Mouse (Mus musculus) naive thymus-derived CD4-positive, alpha-beta T cell, adult 2 months (primary cell): ENCODE data around the gene Fcor.

ENCODE experiments used
- DNase-seq: peaks from one replicate; pipeline ENCODE4 v3.0.0-alpha.2; 2011; ENCODE audit warnings: low read depth

Fcor gene

DNA sequence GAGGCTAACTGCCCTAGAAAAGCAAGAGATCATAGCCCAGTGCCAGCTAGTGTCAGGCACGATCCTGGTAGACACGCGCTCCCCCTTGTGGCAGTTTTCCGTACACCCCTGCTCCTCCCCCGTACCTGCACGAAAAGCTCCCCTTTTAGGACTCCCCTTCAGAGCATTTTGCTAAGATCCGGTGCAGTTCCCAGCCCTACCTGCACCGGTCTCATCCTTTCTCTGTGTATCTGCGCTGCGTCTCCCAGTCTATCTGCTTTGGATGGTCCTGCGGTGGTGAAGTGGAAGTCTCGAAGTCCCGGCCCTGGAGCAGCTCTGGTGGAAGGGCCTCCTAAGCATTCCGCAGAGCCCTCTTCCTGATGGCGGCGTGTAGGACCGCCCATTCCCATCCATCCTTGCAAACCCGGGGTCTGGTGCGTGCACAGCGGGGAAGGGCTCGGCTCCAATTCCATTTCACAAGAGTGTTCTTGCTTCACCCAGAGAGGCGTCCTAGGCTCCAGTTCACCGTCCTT, at the start of gene Fcor:
TSS of gene Fcor (minus strand) at position 383 of the 512 bp plus-strand sequence.
- peak; percentile 92 for DNase-seq

DNA sequence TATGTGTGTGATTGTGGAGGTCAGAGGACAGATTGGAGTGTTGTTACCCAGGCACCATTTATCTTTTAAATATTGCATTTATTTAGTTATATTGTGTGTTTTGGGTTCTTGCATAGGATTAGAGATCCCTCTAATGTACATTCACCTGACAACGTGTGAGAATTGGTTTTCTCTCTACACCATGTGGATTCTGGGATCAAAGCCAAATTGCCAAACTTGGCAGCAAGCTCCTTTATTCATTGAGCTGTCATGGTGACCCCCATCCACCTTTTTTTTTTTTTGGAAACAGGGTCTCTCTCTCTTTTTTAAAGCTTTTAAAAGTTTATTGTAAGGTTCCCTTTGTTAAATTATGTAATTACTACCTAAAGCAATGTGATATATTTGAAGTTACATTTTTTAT, 48.9 kb upstream of the Fcor start:
- DNase-seq = no peak

- no peak for DNase-seq
Measured at GRCm38 (mm10) chr8:3720551-3720950, 48.4 kb upstream of the Fcor start, which contains the start of gene Clec4g. TSS of gene Clec4g (minus strand) at chr8:3720651.

- DNase-seq = peak; percentile 72
Measured at GRCm38 (mm10) chr8:3718559-3718958, 46.4 kb upstream of the Fcor start.

DNA sequence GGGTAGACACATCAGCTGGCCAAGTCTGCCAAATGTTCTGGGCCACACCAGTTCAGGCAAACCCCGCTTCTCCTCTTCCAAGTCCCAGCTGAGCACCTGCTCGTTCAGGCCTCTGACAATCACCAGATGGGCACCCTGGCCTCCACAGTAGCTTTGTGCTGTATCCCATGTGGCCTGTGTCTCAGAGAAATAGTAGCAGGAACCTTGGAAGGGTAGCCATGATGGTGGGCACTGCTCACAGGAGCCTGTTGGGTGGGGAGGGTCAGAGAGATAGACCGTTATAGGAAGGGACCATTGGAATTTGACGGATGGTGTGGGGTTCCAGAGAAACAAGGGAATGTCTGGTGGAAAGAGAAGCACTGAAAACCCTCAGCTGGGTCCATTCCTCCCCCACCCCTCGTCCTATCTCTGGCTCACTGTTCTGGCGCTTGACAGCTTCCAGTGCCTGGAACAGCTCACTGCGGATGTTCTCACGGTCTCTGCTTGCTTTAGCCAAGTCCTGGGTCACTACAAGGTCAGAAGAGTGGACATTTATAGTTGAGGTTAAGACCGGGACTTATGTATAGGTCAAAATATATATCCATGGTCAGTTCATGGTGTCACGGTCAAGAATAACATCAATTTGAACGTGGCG, 45.3 kb upstream of the Fcor start:
- no peak for DNase-seq

- DNase-seq = peak; percentile 43
Measured at GRCm38 (mm10) chr8:3711646-3712045, 39.5 kb upstream of the Fcor start.

- no peak for DNase-seq
Measured at GRCm38 (mm10) chr8:3710312-3710711, 38.1 kb upstream of the Fcor start.

DNA sequence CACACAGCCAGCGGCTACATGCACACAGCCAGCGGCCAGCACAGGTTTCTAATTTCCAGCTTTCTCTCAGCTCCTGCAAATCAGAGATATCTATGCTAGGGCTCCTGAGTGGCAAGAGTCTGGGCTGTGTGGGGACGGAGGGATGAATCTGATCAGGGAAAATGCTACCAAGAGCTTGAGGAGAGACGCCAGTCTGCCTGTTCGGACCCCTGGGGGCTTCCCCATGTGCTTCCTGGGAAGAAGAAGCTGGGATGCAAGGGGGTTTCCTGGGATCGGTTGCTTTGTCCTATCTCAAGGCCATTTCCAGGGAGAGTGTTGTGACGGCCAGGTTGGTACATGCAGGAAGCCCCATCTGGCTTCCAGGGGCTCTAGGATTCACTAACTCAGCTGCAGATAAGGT, 35.4 kb upstream of the Fcor start:
- no peak for DNase-seq

DNA sequence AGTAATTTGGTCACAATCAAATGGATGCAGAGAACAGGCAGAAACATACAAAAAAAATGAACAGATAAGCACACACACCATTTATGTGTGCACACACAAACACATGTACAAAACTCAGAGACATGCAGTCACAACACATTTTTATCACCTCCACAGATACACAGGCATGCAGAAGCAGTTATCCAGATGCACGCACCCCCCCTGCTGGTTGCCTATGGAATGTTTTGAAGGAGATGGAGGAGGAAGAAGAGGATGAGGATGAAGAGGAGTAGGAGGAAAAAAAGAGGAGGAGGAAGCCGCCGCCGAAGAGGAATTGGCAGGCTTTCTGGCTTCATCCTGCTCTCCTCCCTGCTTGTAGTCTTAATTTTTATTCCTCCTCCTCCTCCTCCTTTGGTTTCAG, 33.5 kb upstream of the Fcor start:
- DNase-seq = no peak

DNA sequence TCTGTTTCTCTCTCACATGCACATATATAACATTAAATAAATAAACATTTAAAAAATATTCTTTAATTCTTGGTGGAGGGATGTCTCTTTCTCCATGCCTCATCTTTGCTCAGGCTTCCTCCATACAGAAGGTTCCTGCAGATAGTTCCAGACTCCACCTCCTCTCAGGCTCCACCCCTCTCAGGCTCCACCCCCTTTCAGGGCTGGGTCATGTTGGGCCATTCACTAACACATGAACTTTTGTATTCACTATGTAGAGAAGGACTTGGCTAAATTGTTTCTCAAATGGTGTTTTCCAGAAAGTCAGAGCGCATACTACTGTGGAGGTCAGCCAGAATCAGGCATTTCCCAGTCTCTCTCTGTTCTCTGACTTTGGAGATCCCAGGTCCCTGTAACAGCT, 29.3 kb upstream of the Fcor start:
- DNase-seq = no peak

- DNase-seq = no peak
Measured at GRCm38 (mm10) chr8:3694121-3694520, 22.0 kb upstream of the Fcor start, which contains the start of gene Fcer2a. TSS of gene Fcer2a (minus strand) at chr8:3694175.

- DNase-seq = no peak
Measured at GRCm38 (mm10) chr8:3690774-3691173, 18.6 kb upstream of the Fcor start.

- DNase-seq = no peak
Measured at GRCm38 (mm10) chr8:3687537-3687936, 15.4 kb upstream of the Fcor start.

GRCm38 (mm10) chr8:3685422-3685821, 13.3 kb upstream of the Fcor start:
- DNase-seq = no peak

DNA sequence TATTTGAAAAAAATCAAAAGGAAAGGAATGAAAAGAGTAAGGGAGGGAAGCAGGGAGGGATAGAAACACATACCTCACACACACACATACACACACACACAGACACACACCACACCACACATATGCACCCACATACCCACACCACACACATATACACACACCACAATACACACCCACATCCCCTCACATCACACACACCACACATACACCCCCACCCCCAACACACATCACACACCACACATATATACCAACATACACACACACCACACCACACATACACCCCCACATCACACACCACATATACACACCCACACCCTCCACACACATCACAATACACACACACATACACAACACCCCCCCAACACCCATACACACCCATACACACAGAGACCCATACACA, 12.4 kb upstream of the Fcor start:
- no peak for DNase-seq

DNA sequence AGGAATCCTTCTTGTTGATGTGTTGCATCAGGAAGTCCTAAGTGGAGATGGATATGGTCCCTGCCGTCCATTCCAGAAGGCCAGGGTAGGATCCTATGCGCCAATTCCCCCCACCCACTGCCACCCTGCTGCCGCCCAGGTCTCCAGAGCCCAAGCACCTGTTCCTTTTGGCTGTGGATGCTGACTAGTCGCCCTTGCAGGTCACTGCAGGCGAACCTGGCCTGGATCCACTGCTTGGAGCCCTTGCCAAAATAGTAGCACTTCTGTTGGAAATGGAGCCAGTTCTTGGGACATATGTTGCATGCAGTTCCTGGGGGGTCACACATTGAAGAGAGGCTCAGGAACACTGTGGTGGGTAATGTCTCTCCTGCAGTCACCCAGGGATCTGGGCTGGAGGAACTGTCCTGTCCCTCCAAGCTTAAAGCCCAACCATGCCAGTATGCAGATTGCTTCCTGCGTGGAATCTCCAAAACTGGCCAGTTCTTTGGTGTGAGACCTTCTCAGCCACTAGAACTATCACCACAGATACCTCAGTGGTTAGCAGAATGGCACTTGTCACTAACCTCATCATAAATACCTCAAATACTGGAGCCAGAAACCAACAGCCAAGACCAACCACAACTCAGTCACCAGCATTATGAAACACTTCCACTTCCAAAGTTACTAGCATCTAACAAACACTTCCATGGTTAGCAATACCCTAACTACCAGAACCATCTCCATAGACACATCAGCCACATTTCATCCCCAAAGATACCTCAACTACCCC, 11.4 kb upstream of the Fcor start:
- DNase-seq = no peak

- DNase-seq = no peak
Measured at GRCm38 (mm10) chr8:3682435-3682834, 10.3 kb upstream of the Fcor start.

DNA sequence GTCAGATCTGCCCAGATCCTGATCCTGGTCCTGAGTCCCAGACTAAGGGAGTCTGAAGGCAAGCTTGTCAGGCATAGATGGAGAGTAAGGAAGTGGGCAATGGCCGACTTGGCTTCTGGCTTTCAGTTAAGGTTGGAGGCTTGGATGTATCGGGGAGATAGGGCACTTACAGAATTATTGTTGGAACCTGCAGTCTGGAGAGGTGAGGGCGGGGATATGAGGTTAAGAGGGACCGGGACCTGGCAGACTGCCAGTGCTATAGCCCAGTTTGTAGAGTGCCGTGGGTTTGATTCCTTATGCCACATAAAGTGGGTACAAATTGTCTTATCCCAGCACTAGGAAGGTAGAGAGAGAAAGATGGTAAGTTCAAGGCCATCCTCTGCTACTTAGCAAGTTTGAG, 7.5 kb upstream of the Fcor start:
- no peak for DNase-seq

GRCm38 (mm10) chr8:3679236-3679635, 7.1 kb upstream of the Fcor start:
- no peak for DNase-seq

GRCm38 (mm10) chr8:3678831-3679230, 6.7 kb upstream of the Fcor start:
- DNase-seq = no peak

DNA sequence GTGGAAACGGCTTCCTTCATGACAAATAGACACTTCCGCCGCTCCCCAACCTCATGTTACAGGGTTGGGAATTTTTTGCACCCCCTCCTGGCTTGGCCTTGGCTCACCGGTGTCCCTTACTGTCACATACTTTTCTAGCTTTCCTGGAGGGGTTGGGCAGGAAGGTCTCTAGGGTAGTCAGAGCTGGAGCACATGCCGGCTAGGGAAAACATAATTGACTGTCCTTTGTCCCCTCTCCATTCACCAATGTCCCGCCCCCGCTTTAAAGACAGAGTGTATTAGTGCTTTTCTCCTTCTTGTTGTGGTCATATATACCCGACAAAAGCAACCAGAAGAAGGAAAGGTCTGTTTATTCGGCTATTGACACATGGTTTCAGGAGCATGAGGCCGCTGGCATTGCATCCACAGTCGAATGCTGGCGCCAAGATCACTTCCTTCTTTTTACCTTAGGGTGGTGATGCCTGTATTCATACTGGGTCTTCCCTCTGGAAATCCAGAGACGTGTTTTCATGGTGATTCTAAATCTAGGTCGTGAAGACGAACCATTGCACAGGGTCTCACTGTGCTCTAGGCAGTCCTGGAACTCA, 4.9 kb upstream of the Fcor start:
- no peak for DNase-seq

GRCm38 (mm10) chr8:3676131-3676992, 4.2 kb upstream of the Fcor start, which contains the start of gene Trappc5:
TSS of gene Trappc5 (plus strand) at chr8:3676299.
- peak; percentile 97 for DNase-seq
